Mouse (Mus musculus) cerebellum, adult 2 months (tissue): ENCODE data around the gene Slit3. TPM values are rescaled to one million over a fixed set of nuclear protein-coding genes. Genes with fewer than 3 reads are reported as not detected.
A peak's percentile ranks its signal among the peaks of the same experiment; 100 is the strongest.

Source experiments
- DNase-seq, 2 experiments: peaks; one replicate each; pipeline ENCODE4 v3.0.0; 2021
- H3K27ac ChIP-seq: fragments of 200-500 bp; 2 replicates; pipeline ENCODE4 v1.5.1; 2012; ENCODE audit warnings: low read length, control low read depth, inconsistent platforms; ENCODE audit not compliant: insufficient read depth
- H3K27me3 ChIP-seq: fragments of 200-500 bp; 2 replicates; pipeline ENCODE4 v1.6.1; 2012; ENCODE audit warnings: inconsistent platforms, mild to moderate bottlenecking, low read length, moderate library complexity; ENCODE audit not compliant: control insufficient read depth, insufficient read depth
- H3K4me1 ChIP-seq: fragments of 200-500 bp; 2 replicates; pipeline ENCODE4 v1.6.1; 2011; ENCODE audit warnings: low read length; ENCODE audit not compliant: control insufficient read depth, insufficient read depth
- H3K4me3 ChIP-seq: fragments of 200-500 bp; replicated peaks from 2 replicates; pipeline ENCODE3; 2011; ENCODE audit warnings: mild to moderate bottlenecking, low read depth, low read length, control low read depth; ENCODE audit not compliant: insufficient read depth
- CTCF ChIP-seq: fragments of 200-500 bp; IDR thresholded peaks from 2 replicates; pipeline ENCODE4 v1.5.1; 2011; ENCODE audit warnings: low read depth, mild to moderate bottlenecking, control low read depth, low read length, moderate library complexity, borderline replicate concordance; ENCODE audit not compliant: insufficient read depth
- POLR2A ChIP-seq: fragments of 200-500 bp; IDR thresholded peaks from 2 replicates; pipeline ENCODE4 v1.6.1; 2011; ENCODE audit warnings: low read length, control low read depth, borderline replicate concordance; ENCODE audit not compliant: insufficient read depth
- whole genome bisulfite sequencing: fragments of 180-500 bp; shearing (Covaris S2); methylation state at CpG from one replicate; pipeline ENCODE4 v1.1.7; 2018; 5-methylcytosine and 5-hydroxymethylcytosine counted together
- polyA plus RNA-seq: library from polyadenylated mRNA; depleted of rRNA; stranded (reverse); fragments of >200 nt; gene quantifications from 2 replicates; pipeline ENCODE4 v1.2.3, GENCODE M21; 2012

The Slit3 gene
- polyA plus RNA-seq, 1 experiment, result 10.0 TPM

- Histone ChIP-seq H3K27ac (no peak overlapping the region), H3K4me3 (no peak overlapping the region), H3K4me1 (peaks cover 5% of the 10 kb centered on the region; the same call in 1 of the 2 replicates), H3K27me3 (no peaks in the 10 kb centered on the region)
- WGBS, result 29% methylated on average over 7 of the region's 7 CpGs
- peak; percentile 32 to 50 for DNase-seq
- no peak for TF ChIP-seq CTCF
Observed at GRCm38 (mm10) chr11:35389341-35389740, 268.3 kb downstream of the Slit3 start.

GRCm38 (mm10) chr11:35389780-35390435 lies 268.9 kb downstream of the Slit3 start:
- 66% methylated on average over 9 of the region's 9 CpGs for WGBS
- DNase-seq, result no peak
- Histone ChIP-seq H3K4me1 (peaks cover 5% of the 10 kb centered on the region; the same call in 1 of the 2 replicates), H3K27me3 (no peaks in the 10 kb centered on the region), H3K27ac (no peak overlapping the region), H3K4me3 (no peak overlapping the region)
- no peak for TF ChIP-seq POLR2A
- TF ChIP-seq CTCF, result no peak

DNA sequence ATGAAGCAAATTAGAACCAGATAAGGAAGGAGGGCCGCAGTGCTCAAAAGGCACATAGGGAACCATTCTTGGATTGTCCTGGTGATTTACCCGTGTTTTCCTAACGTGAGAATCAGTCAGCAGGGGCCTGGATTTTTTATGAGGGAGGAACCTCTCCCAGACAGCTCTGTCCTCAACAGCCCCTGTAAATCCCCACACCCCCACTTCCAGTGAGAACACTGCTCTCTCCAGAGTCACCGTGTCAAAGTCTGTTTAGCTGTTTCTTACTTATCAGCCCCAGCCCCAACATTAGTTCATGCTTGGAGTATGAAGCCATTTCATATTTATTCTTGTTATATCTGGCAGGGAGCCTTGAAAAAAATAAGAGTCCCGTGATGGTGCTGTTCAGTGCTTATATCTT lies 272.8 kb downstream of the Slit3 start:
- no peak for DNase-seq
- H3K27ac ChIP-seq, result no peak overlapping the region
- no peak overlapping the region for H3K4me3 ChIP-seq
- WGBS, result 81% methylated on average over 5 of the region's 5 CpGs
- peaks cover 8% of the 10 kb centered on the region for H3K4me1 ChIP-seq
- no peaks in the 10 kb centered on the region for H3K27me3 ChIP-seq
- TF ChIP-seq CTCF (no peak), POLR2A (no peak)

DNA sequence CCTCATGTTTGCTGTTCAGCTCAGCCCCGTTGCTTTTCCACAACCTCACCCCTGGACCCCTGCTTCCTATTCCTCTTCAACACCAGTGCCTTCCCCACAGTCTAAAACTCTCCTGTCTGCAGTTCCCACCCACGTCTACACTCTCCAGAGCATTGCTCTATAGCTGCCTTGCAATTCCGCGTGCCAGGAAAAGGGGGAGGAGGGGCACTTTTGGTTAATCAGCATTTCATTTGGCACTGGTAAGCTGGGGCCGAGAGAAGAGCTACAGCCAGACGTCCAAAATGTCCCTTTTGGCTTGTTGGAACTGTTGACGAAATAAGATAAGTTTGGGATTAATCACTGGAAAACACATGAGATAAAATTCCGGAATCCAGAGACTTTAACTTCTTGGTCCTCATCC lies 274.4 kb downstream of the Slit3 start:
- TF ChIP-seq POLR2A, result no peak
- no peak for TF ChIP-seq CTCF
- Histone ChIP-seq H3K4me1 (peaks cover 6% of the 10 kb centered on the region; the same call in 1 of the 2 replicates), H3K27me3 (no peaks in the 10 kb centered on the region), H3K4me3 (no peak overlapping the region), H3K27ac (no peak overlapping the region)
- WGBS, result 58% methylated on average over 8 of the region's 8 CpGs
- DNase-seq, result no peak

DNA sequence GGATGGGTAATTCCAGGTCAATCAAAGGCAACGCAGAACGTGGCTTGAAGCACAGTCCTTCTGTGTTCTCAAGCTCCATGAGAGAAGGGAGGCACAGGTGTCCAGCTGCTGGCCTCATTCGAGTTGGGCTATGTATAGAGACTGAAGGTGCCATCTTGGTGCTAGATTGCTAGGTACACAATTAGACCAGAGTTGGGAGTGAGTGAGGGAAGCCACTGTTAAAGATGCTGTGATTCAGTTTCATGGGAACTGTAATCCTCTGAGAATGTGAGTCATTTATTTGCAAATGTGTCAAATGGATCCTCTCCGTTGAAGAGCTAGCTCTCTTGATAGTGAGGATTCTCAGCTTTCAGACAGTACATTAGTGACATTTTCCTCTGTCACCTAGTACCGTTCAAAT lies 277.3 kb downstream of the Slit3 start:
- Histone ChIP-seq H3K27ac (no peak overlapping the region), H3K4me1 (peaks cover 6% of the 10 kb centered on the region; the same call in 1 of the 2 replicates), H3K27me3 (no peaks in the 10 kb centered on the region), H3K4me3 (no peak overlapping the region)
- 77% methylated on average over 5 of the region's 5 CpGs for WGBS
- no peak for DNase-seq
- TF ChIP-seq CTCF (no peak), POLR2A (no peak)

GRCm38 (mm10) chr11:35403516-35403915 lies 282.5 kb downstream of the Slit3 start:
- TF ChIP-seq CTCF (no peak), POLR2A (no peak)
- H3K27me3 ChIP-seq, result no peaks in the 10 kb centered on the region
- H3K4me3 ChIP-seq, result no peak overlapping the region
- WGBS, result 97% methylated on average over 9 of the region's 9 CpGs
- peaks cover 6% of the 10 kb centered on the region for H3K4me1 ChIP-seq
- DNase-seq, result no peak
- H3K27ac ChIP-seq, result no peak overlapping the region

GRCm38 (mm10) chr11:35406045-35406444 lies 285.0 kb downstream of the Slit3 start:
- Histone ChIP-seq H3K4me3 (no peak overlapping the region), H3K27ac (no peak overlapping the region)
- TF ChIP-seq CTCF, result no peak
- TF ChIP-seq POLR2A, result no peak

DNA sequence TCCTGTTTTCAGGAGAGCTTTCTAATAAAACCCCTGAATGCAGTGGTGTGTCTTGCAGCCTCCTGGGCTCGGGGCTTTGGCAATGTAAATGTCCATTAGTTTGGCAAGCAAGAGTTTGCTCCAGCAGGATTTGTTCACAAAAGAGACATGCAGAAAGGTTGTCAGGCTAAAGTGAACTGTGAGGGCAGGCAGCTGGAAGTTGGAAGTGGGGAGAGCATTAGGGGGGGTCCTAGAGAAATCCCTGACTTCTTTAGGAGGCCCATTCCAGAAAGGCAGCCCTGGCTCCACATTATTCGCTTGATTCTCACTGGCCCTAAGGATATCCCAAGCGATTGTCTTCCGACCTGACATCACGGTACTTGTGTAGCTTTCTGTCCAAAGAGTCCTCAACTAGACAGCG lies 285.5 kb downstream of the Slit3 start:
- 89% methylated on average over 6 of the region's 6 CpGs for WGBS
- no peak for TF ChIP-seq POLR2A
- no peak for TF ChIP-seq CTCF
- no peak overlapping the region for H3K4me3 ChIP-seq
- peaks cover 6% of the 10 kb centered on the region for H3K4me1 ChIP-seq
- no peak for DNase-seq
- no peaks in the 10 kb centered on the region for H3K27me3 ChIP-seq
- no peak overlapping the region for H3K27ac ChIP-seq

More at GRCm38 (mm10) chr11:35406045-35406444, 285.0 kb downstream of the Slit3 start:
- WGBS, result 83% methylated on average over 3 of the region's 3 CpGs
- no peak for DNase-seq
- peaks cover 6% of the 10 kb centered on the region for H3K4me1 ChIP-seq
- no peaks in the 10 kb centered on the region for H3K27me3 ChIP-seq
